21 mouse cellular contexts compared by ENCODE assay signal in the genomic region with DNA sequence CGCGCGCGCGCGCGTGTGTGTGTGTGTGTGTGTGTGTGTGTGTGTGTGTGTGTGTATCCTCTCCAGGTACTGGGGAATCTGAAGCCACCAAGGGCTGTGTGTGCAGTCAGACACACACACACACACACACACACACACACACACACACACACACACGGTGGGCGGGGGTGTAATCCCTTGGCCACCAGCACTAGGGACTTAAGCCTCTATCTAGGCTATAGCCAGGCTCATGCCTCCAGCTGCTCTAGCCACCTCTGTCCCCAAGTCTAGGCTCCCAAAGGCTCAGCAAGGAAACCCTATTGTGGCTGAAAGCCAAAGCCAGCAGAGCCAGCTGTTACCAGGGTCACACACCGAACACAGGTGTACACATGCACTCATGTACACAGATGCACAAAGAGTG. TPM values are rescaled to one million over a fixed set of nuclear protein-coding genes. Genes with fewer than 3 reads are reported as not detected.
DNase-seq lines count a peak whose midpoint lies in the region; ATAC-seq and TF ChIP-seq lines count a peak whose summit lies in the region.
"Had no signal": no experiment of that assay in that cellular context is flagged by ENCODE, and none has a peak within 500 bp of the region (broad histone marks: within the 10 kb centered on the region; RNA-seq: fewer than 3 reads in every experiment).

No protein-coding gene starts in this region.

- H3K9ac ChIP-seq in embryonic facial prominence, embryonic 15.5 days = no peak overlapping the region
- no peak overlapping the region for H3K9ac ChIP-seq in hindbrain, embryonic 16.5 days (ENCODE audit: low read depth, low read length)
- no peak overlapping the region for H3K9ac ChIP-seq in hindbrain, embryonic 12.5 days
- no peak overlapping the region for H3K9ac ChIP-seq in neural tube, embryonic 13.5 days
- H3K9ac ChIP-seq in stomach, postnatal 0 days (ENCODE audit: low read length) = no peak overlapping the region
- H3K9ac ChIP-seq: embryonic facial prominence, embryonic 13.5 days; forebrain, postnatal 0 days; heart, embryonic 12.5 days had no signal

- no peak overlapping the region for H3K27ac ChIP-seq in embryonic facial prominence, embryonic 15.5 days (replicated peaks)
- H3K27ac ChIP-seq in embryonic facial prominence, embryonic 10.5 days (replicated peaks) = no peak overlapping the region
- no peak overlapping the region for H3K27ac ChIP-seq in hindbrain, embryonic 16.5 days (ENCODE audit: low read depth, low read length)
- H3K27ac ChIP-seq in hindbrain, embryonic 12.5 days = no peak overlapping the region
- peak overlapping the region; percentile 35; the same call in 1 of the 2 replicates for H3K27ac ChIP-seq in neural tube, embryonic 13.5 days (replicated peaks)
- H3K27ac ChIP-seq in stomach, postnatal 0 days (replicated peaks) = no peak overlapping the region
- H3K27ac ChIP-seq: embryonic facial prominence, embryonic 13.5 days had no signal

- intact Hi-C loops in left cerebral cortex, postnatal 14 days (cut with DNase I) = no loop called here

- no peak for TF ChIP-seq CTCF in stomach, postnatal 0 days (IDR thresholded peaks at IDR 0.05; ENCODE audit: low read depth)

- no peak overlapping the region for H3K4me3 ChIP-seq in embryonic facial prominence, embryonic 15.5 days (replicated peaks)
- no peak overlapping the region for H3K4me3 ChIP-seq in embryonic facial prominence, embryonic 10.5 days
- H3K4me3 ChIP-seq in hindbrain, embryonic 16.5 days (ENCODE audit: low read length) = no peak overlapping the region
- no peak overlapping the region for H3K4me3 ChIP-seq in hindbrain, embryonic 12.5 days
- no peak overlapping the region for H3K4me3 ChIP-seq in neural tube, embryonic 13.5 days
- H3K4me3 ChIP-seq in stomach, postnatal 0 days (ENCODE audit: low read depth, low read length) = no peak overlapping the region
- H3K4me3 ChIP-seq: embryonic facial prominence, embryonic 13.5 days; heart, embryonic 12.5 days; hindbrain, embryonic 10.5 days had no signal

- no peaks in the 10 kb centered on the region for H3K27me3 ChIP-seq in embryonic facial prominence, embryonic 15.5 days
- no peaks in the 10 kb centered on the region for H3K27me3 ChIP-seq in embryonic facial prominence, embryonic 10.5 days (replicated peaks; ENCODE audit: low read depth, poor library complexity, severe bottlenecking)
- no peaks in the 10 kb centered on the region for H3K27me3 ChIP-seq in hindbrain, embryonic 16.5 days (replicated peaks; ENCODE audit: control insufficient read depth, insufficient read depth, low read length)
- H3K27me3 ChIP-seq in hindbrain, embryonic 12.5 days = no peaks in the 10 kb centered on the region
- H3K27me3 ChIP-seq in neural tube, embryonic 13.5 days = no peaks in the 10 kb centered on the region
- no peaks in the 10 kb centered on the region for H3K27me3 ChIP-seq in stomach, postnatal 0 days (ENCODE audit: control insufficient read depth, insufficient read depth, low read length)

- 0 out of 2 replicates have a peak, but pooled peaks have one; percentile 39 for ATAC-seq in embryonic facial prominence, embryonic 15.5 days (ENCODE audit: insufficient number of reproducible peaks, low FRiP score, low TSS enrichment, low read depth)
- ATAC-seq in hindbrain, embryonic 16.5 days = peak; percentile 53; the same call in 1 of the 2 replicates
- no peak for ATAC-seq in hindbrain, embryonic 12.5 days (ENCODE audit: low FRiP score)
- ATAC-seq in neural tube, embryonic 13.5 days (ENCODE audit: low read depth) = no peak
- ATAC-seq in stomach, postnatal 0 days (ENCODE audit: low FRiP score, low TSS enrichment) = 0 out of 2 replicates have a peak, but pooled peaks have one; percentile 15
- ATAC-seq: CD4-positive, CD25-positive, alpha-beta regulatory T cell, adult 4 months; forebrain, postnatal 0 days had no signal

- H3K36me3 ChIP-seq in embryonic facial prominence, embryonic 15.5 days = no peaks in the 10 kb centered on the region
- H3K36me3 ChIP-seq in embryonic facial prominence, embryonic 10.5 days (replicated peaks) = no peaks in the 10 kb centered on the region
- H3K36me3 ChIP-seq in hindbrain, embryonic 16.5 days (ENCODE audit: control insufficient read depth, insufficient read depth, low read length) = no peaks in the 10 kb centered on the region
- H3K36me3 ChIP-seq in hindbrain, embryonic 12.5 days = no peaks in the 10 kb centered on the region
- H3K36me3 ChIP-seq in neural tube, embryonic 13.5 days = no peaks in the 10 kb centered on the region
- H3K36me3 ChIP-seq in stomach, postnatal 0 days (ENCODE audit: control insufficient read depth, insufficient read depth, low read length) = no peaks in the 10 kb centered on the region
- H3K36me3 ChIP-seq: embryonic facial prominence, embryonic 13.5 days; G1E; heart, embryonic 12.5 days; hindbrain, embryonic 10.5 days had no signal

- 79% methylated on average over 7 of the region's 10 CpGs for WGBS in embryonic facial prominence, embryonic 15.5 days
- 72% methylated on average over 10 of the region's 10 CpGs for WGBS in embryonic facial prominence, embryonic 10.5 days
- WGBS in hindbrain, embryonic 16.5 days = 82% methylated on average over 8 of the region's 10 CpGs
- WGBS in hindbrain, embryonic 12.5 days = 72% methylated on average over 2 of the region's 10 CpGs
- WGBS in neural tube, embryonic 13.5 days = 69% methylated on average over 10 of the region's 10 CpGs
- 84% methylated on average over 8 of the region's 10 CpGs for WGBS in stomach, postnatal 0 days

- no peak for DNase-seq in embryonic facial prominence, embryonic 10.5 days (ENCODE audit: low spot score)
- DNase-seq in neural tube, embryonic 10.5 days (ENCODE audit: extremely low spot score, low spot score) = no peak
- no peak for DNase-seq in stomach, postnatal 0 days (ENCODE audit: low spot score)
- no peak for DNase-seq in left cerebral cortex, postnatal 14 days (ENCODE audit: low spot score in 2 of 2)
- DNase-seq: adrenal gland, postnatal 10 days; B cell, adult 2 months; cerebellum, adult 11-12 months; cerebellum, adult 9-10 months; cerebellum, postnatal 25 days; forebrain, postnatal 0 days; gastrocnemius, postnatal 25 days had no signal

- H3K4me1 ChIP-seq in embryonic facial prominence, embryonic 15.5 days = no peaks in the 10 kb centered on the region
- H3K4me1 ChIP-seq in embryonic facial prominence, embryonic 10.5 days = 0 out of 2 replicates have a peak, but pooled peaks cover 2% of the 10 kb centered on the region
- H3K4me1 ChIP-seq in hindbrain, embryonic 16.5 days (ENCODE audit: control insufficient read depth, insufficient read depth, low read depth, low read length) = no peaks in the 10 kb centered on the region
- H3K4me1 ChIP-seq in hindbrain, embryonic 12.5 days = peaks cover 9% of the 10 kb centered on the region
- H3K4me1 ChIP-seq in neural tube, embryonic 13.5 days (replicated peaks) = peaks cover 15% of the 10 kb centered on the region
- no peaks in the 10 kb centered on the region for H3K4me1 ChIP-seq in stomach, postnatal 0 days (replicated peaks; ENCODE audit: control insufficient read depth, insufficient read depth)
- H3K4me1 ChIP-seq: embryonic facial prominence, embryonic 13.5 days; heart, embryonic 12.5 days had no signal

- no peak for TF ChIP-seq EP300 in stomach, postnatal 0 days (optimal IDR thresholded peaks at IDR 0.05)

- H3K4me2 ChIP-seq in embryonic facial prominence, embryonic 15.5 days (replicated peaks) = no peak overlapping the region
- H3K4me2 ChIP-seq in hindbrain, embryonic 16.5 days (ENCODE audit: low read length) = no peak overlapping the region
- no peak overlapping the region for H3K4me2 ChIP-seq in hindbrain, embryonic 12.5 days (replicated peaks)
- no peak overlapping the region for H3K4me2 ChIP-seq in neural tube, embryonic 13.5 days
- no peak overlapping the region for H3K4me2 ChIP-seq in stomach, postnatal 0 days (replicated peaks; ENCODE audit: low read depth)
- H3K4me2 ChIP-seq: embryonic facial prominence, embryonic 13.5 days; heart, embryonic 12.5 days had no signal

- H3K9me3 ChIP-seq in embryonic facial prominence, embryonic 15.5 days (replicated peaks) = no peaks in the 10 kb centered on the region
- no peaks in the 10 kb centered on the region for H3K9me3 ChIP-seq in embryonic facial prominence, embryonic 10.5 days
- no peaks in the 10 kb centered on the region for H3K9me3 ChIP-seq in hindbrain, embryonic 16.5 days (ENCODE audit: control insufficient read depth, low read length)
- no peaks in the 10 kb centered on the region for H3K9me3 ChIP-seq in hindbrain, embryonic 12.5 days (replicated peaks)
- no peaks in the 10 kb centered on the region for H3K9me3 ChIP-seq in neural tube, embryonic 13.5 days
- no peaks in the 10 kb centered on the region for H3K9me3 ChIP-seq in stomach, postnatal 0 days (ENCODE audit: control insufficient read depth, low read length)
- H3K9me3 ChIP-seq: embryonic facial prominence, embryonic 13.5 days; G1E; heart, embryonic 12.5 days; hindbrain, embryonic 10.5 days had no signal

RNA-seq across cellular contexts. Expression of a gene that starts 24.3 kb away (rescaled TPM):
- 0.09 and 0.21 TPM in 2 replicates for polyA plus RNA-seq in embryonic facial prominence, embryonic 15.5 days (2015; fragmentation: Nextera tagmentation; extraction: Ambion mirVana)
- polyA plus RNA-seq in embryonic facial prominence, embryonic 10.5 days (2016; fragmentation: Nextera tagmentation; extraction: Ambion mirVana) = 0.05 and 0.16 TPM in 2 replicates
- polyA plus RNA-seq in hindbrain, embryonic 16.5 days (2015; fragmentation: Nextera tagmentation; extraction: Ambion mirVana) = 11.6 and 13.3 TPM in 2 replicates
- polyA plus RNA-seq in hindbrain, embryonic 12.5 days (2016; fragmentation: Nextera tagmentation; extraction: Ambion mirVana) = 2.4 and 2.5 TPM in 2 replicates
- 5.5 and 6.0 TPM in 2 replicates for polyA plus RNA-seq in neural tube, embryonic 13.5 days (2015; fragmentation: Nextera tagmentation; extraction: Ambion mirVana)
- 0.06 and 0.11 TPM in 2 replicates for polyA plus RNA-seq in stomach, postnatal 0 days (2015; fragmentation: Nextera tagmentation; extraction: Ambion mirVana)
- 100 to 1,000 TPM; 117 to 127 TPM for total RNA-seq in left cerebral cortex, postnatal 14 days (2021)
- total RNA-seq: granulocyte monocyte progenitor cell, adult 5-6 weeks had no signal
- polyA plus RNA-seq: G1E; heart, embryonic 12.5 days had no signal

RNA-seq across cellular contexts. Expression of a gene that starts 30.4 kb away (rescaled TPM):
- polyA plus RNA-seq in embryonic facial prominence, embryonic 15.5 days (2015; fragmentation: Nextera tagmentation; extraction: Ambion mirVana) = 21.3 and 22.8 TPM in 2 replicates
- polyA plus RNA-seq in embryonic facial prominence, embryonic 10.5 days (2016; fragmentation: Nextera tagmentation; extraction: Ambion mirVana) = 36.4 and 39.0 TPM in 2 replicates
- polyA plus RNA-seq in hindbrain, embryonic 16.5 days (2015; fragmentation: Nextera tagmentation; extraction: Ambion mirVana) = 19.7 and 20.1 TPM in 2 replicates
- 51.7 and 58.0 TPM in 2 replicates for polyA plus RNA-seq in hindbrain, embryonic 12.5 days (2016; fragmentation: Nextera tagmentation; extraction: Ambion mirVana)
- 34.2 and 34.4 TPM in 2 replicates for polyA plus RNA-seq in neural tube, embryonic 13.5 days (2015; fragmentation: Nextera tagmentation; extraction: Ambion mirVana)
- polyA plus RNA-seq in stomach, postnatal 0 days (2015; fragmentation: Nextera tagmentation; extraction: Ambion mirVana) = 5.6 and 7.2 TPM in 2 replicates
- total RNA-seq in left cerebral cortex, postnatal 14 days (2021) = 1 to 10 TPM; 5.6 to 6.7 TPM
- total RNA-seq: G1E had no signal
- polyA plus RNA-seq: G1E had no signal

Comparison
In these comparisons a context has a peak if more than half of its experiments do, and no peak if none do; other contexts are left out.
1. ATAC-seq: peak in embryonic facial prominence, embryonic 15.5 days (single experiment), hindbrain, embryonic 16.5 days (single experiment) and stomach, postnatal 0 days (single experiment); none in hindbrain, embryonic 12.5 days (single experiment) and neural tube, embryonic 13.5 days (single experiment).